Mouse (Mus musculus): ENCODE results near the gene Numa1.
A peak's percentile ranks its signal among the peaks of the same experiment; 100 is the strongest.
"Not testable (repeated sequence)": the region's sequence is repeated elsewhere in the genome, so short reads cannot be mapped to it uniquely, and the experiment has no call there.

Numa1 gene

GRCm38 (mm10) chr7:101985081-101985480 is 51.2 kb downstream of the Numa1 start:
- DNase-seq (ENCODE audit: low spot score), result no peak

DNA sequence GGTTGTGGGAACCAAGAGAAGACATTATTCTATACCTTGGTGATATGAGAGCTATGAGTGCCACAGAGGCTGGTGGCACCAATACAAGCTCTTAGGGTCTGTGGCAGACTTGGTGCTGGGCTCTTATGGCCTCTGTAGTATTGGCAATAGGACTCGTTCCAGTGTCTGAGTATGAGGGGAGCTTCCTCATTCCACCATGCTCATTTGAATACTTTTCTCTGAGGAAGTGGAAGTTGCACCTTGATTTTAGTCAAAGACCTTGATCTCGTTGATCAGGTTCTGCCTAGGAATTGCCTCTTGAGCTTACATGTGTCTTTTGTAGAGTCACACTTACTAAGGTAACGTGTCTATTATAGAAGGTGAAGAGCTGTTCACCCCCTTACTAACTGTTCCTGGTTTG is 60.3 kb downstream of the Numa1 start:
- no peak for DNase-seq (ENCODE audit: low spot score)

DNA sequence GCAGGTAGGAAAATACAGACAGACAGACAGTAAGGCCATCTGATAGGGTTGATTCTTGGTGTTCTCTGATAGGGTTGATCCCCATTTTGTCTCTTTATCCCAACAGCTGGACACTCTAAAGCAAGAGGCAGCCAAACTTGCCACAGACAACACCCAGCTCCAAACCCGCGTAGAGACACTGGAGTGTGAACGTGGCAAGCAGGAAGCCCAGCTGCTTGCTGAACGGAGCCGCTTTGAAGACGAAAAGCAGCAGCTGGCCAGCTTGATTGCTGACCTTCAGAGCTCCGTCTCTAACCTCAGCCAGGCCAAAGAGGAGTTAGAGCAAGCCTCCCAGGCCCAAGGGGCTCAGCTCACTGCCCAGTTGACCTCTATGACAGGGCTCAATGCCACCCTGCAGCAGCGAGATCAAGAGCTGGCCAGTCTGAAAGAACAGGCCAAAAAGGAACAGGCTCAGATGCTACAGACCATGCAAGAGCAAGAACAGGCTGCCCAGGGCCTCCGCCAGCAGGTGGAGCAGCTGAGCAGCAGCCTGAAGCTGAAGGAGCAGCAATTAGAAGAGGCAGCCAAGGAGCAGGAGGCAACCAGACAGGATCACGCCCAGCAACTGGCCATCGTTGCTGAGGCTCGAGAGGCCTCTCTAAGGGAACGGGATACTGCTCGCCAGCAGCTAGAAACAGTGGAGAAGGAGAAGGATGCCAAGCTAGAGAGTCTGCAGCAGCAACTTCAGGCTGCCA is 64.5 kb downstream of the Numa1 start:
- peak; percentile 66 for DNase-seq (ENCODE audit: low spot score)

GRCm38 (mm10) chr7:101999461-102000151 is 65.7 kb downstream of the Numa1 start:
- no peak for DNase-seq (ENCODE audit: low spot score)

DNA sequence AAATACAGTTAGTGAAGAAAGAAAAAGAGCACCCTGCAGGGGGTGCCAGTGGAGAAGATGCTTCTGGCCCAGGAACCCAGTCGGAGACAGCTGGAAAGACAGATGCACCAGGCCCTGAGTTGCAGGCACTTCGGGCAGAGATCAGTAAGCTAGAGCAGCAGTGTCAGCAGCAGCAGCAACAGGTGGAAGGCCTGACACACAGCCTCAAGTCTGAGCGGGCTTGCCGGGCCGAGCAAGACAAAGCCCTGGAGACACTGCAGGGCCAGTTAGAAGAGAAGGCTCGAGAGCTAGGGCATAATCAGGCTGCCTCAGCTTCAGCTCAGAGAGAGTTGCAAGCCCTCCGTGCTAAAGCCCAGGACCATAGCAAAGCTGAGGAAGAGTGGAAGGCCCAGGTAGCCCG is 66.4 kb downstream of the Numa1 start:
- DNase-seq (ENCODE audit: low spot score), result no peak

DNA sequence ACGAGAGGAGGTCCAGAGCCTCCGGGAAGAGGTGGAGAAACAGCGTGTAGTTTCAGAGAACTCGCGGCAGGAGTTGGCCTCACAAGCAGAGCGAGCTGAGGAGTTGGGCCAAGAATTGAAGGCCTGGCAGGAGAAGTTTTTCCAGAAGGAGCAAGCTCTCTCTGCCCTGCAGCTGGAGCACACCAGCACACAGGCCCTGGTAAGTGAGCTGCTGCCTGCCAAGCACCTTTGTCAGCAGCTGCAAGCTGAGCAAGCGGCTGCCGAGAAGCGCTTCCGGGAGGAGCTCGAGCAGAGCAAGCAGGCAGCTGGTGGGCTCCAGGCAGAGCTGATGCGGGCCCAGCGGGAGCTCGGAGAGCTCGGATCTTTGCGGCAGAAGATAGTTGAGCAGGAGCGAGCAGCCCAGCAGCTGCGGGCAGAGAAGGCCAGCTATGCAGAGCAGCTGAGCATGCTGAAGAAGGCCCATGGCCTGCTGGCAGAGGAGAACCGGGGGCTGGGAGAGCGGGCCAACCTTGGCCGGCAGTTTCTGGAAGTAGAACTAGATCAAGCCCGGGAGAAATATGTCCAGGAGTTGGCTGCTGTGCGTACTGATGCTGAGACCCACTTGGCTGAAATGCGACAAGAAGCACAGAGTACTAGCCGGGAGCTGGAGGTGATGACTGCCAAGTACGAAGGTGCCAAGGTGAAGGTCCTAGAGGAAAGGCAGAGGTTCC is 67.2 kb downstream of the Numa1 start:
- no peak for DNase-seq (ENCODE audit: low spot score)

- DNase-seq (ENCODE audit: low spot score), result no peak
Observed at GRCm38 (mm10) chr7:102006520-102006919, 72.6 kb downstream of the Numa1 start.

GRCm38 (mm10) chr7:102011855-102012254 is 77.9 kb downstream of the Numa1 start:
- no peak for DNase-seq (ENCODE audit: low spot score)

DNA sequence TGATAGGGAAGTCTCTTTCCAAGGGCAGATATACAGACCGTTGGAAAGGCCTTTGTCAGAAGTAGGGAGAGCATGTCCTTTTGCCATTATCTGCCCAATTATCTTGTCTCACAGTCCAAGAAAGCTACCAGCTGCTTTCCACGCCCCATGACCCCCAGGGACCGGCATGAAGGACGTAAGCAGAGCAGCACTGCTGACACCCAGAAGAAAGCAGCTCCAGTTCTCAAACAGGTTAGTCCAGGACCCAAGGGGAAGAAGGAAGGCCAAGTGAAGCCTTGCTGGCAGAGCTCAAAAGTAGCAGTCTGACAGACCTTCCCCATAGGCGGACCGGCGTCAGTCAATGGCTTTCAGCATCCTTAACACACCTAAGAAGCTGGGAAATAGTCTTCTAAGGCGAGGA is 79.5 kb downstream of the Numa1 start:
- DNase-seq (ENCODE audit: low spot score), result no peak

GRCm38 (mm10) chr7:102014995-102015394 is 81.1 kb downstream of the Numa1 start:
- DNase-seq (ENCODE audit: low spot score), result no peak

- no peak for DNase-seq (ENCODE audit: low spot score)
Observed at GRCm38 (mm10) chr7:102016936-102017335, 83.0 kb downstream of the Numa1 start.

DNA sequence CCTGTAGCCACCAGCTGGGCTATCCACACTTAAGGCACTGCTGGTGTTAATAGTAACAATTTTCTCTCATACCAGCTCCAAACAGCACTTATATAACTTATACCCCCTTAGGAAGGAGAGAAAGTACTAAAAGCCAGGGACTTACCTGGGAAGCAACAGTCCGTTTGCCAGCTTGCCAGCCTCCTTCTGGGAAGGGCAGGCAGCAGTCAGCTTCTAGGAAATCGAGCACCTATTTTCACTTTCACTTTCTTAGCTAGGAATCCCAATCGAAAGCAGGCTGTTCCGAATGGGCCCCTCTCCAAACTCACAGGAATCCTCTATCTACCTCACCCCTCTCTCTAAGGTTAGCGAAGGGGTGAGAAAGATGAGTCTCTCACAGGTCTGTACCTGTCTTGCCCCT is 83.5 kb downstream of the Numa1 start:
- no peak for DNase-seq (ENCODE audit: low spot score)

DNA sequence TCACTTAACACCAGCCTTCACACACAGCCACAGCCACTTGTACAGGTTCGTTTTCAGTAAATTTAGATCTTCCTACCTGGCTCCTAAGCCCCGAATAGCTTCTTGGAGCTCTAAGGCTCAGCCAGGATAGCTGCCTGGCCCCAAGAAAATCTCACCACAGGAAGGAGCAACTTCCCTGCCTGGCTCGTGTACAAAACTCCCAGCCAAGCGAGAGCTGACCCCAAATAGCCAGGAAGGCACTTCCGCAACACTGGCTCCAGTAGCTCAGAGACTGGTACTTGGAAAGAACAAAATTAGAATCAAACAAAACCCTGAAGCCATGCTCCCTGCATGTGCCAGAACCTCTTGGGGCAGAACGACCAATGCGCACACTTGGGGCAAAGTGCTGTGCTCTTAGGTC is 84.1 kb downstream of the Numa1 start:
- no peak for DNase-seq (ENCODE audit: low spot score)

- no peak for DNase-seq (ENCODE audit: low spot score)
Observed at GRCm38 (mm10) chr7:102018590-102018989, 84.7 kb downstream of the Numa1 start, which contains the start of gene Il18bp. Gene Il18bp (minus strand): TSS chr7:102018690.

- DNase-seq (ENCODE audit: low spot score), result no peak
Observed at GRCm38 (mm10) chr7:102019362-102019761, 85.5 kb downstream of the Numa1 start.

DNA sequence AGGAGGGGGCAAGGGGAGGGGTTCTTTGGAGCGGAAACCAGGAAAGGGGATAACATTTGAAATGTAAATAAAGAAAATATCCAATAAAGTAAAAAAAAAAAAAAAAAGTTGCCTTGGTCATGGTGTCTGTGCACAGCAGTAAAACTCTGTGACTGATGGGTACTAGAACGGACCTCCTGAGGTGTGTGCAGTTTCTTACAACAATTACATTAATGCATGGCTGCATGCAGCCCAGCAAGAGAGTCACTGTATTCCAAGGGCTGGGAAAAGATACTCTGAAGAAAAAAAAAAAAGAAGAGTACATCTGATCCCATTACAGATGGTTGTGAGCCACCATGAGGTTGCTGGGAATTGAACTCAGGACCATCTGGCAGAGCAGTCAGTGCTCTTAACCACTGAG is 87.0 kb downstream of the Numa1 start:
- not testable (repeated sequence) for DNase-seq (ENCODE audit: low spot score)

DNA sequence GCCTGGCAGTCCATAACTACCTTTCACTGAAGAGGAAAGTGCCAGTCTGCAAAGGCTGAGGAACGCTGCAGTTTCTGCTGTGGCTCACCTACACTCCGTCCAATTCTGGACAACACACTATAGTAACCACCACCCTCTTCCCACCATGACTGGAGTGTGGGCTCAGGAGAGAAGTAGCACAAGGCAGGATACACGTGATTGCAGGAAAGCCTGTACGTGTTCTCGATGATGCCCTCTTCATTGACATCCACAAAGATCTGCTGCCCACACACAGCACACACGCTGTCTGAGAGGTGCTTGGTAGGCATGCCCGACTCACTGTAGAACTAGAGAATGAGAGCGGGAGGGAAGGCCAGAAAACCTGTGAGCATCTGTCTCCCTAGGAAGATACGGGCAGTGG is 89.9 kb downstream of the Numa1 start:
- DNase-seq (ENCODE audit: low spot score), result no peak

GRCm38 (mm10) chr7:102025187-102026119 is 91.5 kb downstream of the Numa1 start:
- no peak for DNase-seq (ENCODE audit: low spot score)

DNA sequence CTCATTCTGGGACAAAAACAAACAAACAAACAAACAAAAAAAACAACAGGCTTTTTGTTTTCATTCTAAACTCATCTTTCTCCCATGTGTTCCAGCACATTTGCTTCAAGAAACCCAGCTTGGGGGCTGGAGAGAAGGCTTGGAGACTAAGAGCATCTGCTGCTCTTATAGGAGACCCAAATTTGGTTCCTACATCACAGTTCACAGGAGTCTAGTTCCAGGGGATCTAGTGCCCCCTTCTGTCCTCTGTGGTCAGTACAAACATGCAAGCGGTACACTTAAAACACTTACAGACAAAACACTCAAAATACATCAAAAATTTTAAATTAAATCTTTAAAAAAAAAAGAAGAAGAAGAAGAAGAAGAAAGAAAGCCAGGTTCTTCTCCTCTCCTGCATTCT is 101.0 kb downstream of the Numa1 start:
- no peak for DNase-seq (ENCODE audit: low spot score)

- no peak for DNase-seq (ENCODE audit: low spot score)
Observed at GRCm38 (mm10) chr7:102035534-102035933, 101.6 kb downstream of the Numa1 start.

GRCm38 (mm10) chr7:102037318-102037717 is 103.4 kb downstream of the Numa1 start:
- DNase-seq (ENCODE audit: low spot score), result no peak

GRCm38 (mm10) chr7:102042314-102042713 is 108.4 kb downstream of the Numa1 start:
- no peak for DNase-seq (ENCODE audit: low spot score)
